Mouse (Mus musculus) spleen, adult 2 months (tissue): Measurements from ENCODE around the gene Ptpdc1. TPM values are rescaled to one million over a fixed set of nuclear protein-coding genes. Genes with fewer than 3 reads are reported as not detected.

Source experiments
- DNase-seq, 2 experiments: peaks; one replicate each; pipeline versions ENCODE4 v3.0.0 to v3.0.0-alpha.2; 2012 to 2021; ENCODE audit warnings: low spot score in 2 of 2, low read depth in 1 of 2
- H3K27ac ChIP-seq: fragments of 200-500 bp; 2 replicates; pipeline ENCODE4 v1.5.1; 2012; ENCODE audit warnings: low read length, inconsistent platforms; ENCODE audit not compliant: insufficient read depth
- H3K27me3 ChIP-seq: fragments of 200-500 bp; 2 replicates; pipeline ENCODE4 v1.6.1; 2012; ENCODE audit warnings: mild to moderate bottlenecking, moderate library complexity, low read length, inconsistent platforms; ENCODE audit not compliant: control insufficient read depth, insufficient read depth
- H3K36me3 ChIP-seq: fragments of 200-500 bp; 2 replicates; pipeline ENCODE4 v1.6.1; 2012; ENCODE audit warnings: mild to moderate bottlenecking, low read length, inconsistent platforms; ENCODE audit not compliant: control insufficient read depth, insufficient read depth
- H3K4me1 ChIP-seq: fragments of 200-500 bp; 2 replicates; pipeline ENCODE4 v1.6.1; 2011; ENCODE audit warnings: inconsistent platforms; ENCODE audit not compliant: control insufficient read depth, insufficient read depth, insufficient read length
- H3K4me3 ChIP-seq: fragments of 200-500 bp; 2 replicates; pipeline ENCODE4 v1.5.1; 2011; ENCODE audit warnings: mild to moderate bottlenecking, inconsistent platforms; ENCODE audit not compliant: insufficient read depth, insufficient read length; ENCODE audit errors: extremely low read depth
- CTCF ChIP-seq: fragments of 200-500 bp; IDR thresholded peaks from 2 replicates; pipeline ENCODE4 v1.5.1; 2011; ENCODE audit warnings: mild to moderate bottlenecking, inconsistent platforms; ENCODE audit not compliant: insufficient read depth, insufficient read length, insufficient replicate concordance; ENCODE audit errors: extremely low read depth
- POLR2A ChIP-seq: fragments of 200-500 bp; IDR thresholded peaks from 2 replicates; pipeline ENCODE4 v1.6.1; 2011; ENCODE audit warnings: low read depth, low read length, inconsistent platforms
- WGBS: fragments of 180-500 bp; shearing (Covaris S2); methylation state at CpG from one replicate; pipeline ENCODE4 v1.1.7; 2018; 5-methylcytosine and 5-hydroxymethylcytosine counted together
- polyA plus RNA-seq: library from polyadenylated mRNA; depleted of rRNA; stranded (reverse); fragments of >200 nt; gene quantifications from 2 replicates; pipeline ENCODE4 v1.2.3, GENCODE M21; 2012

Ptpdc1 gene
- polyA plus RNA-seq, 1 experiment: 0.79 TPM

GRCm38 (mm10) chr13:48660741-48661140 is 35.3 kb upstream of the Ptpdc1 start:
- H3K27ac ChIP-seq: no peak overlapping the region
- no peak overlapping the region for H3K4me3 ChIP-seq
- no peaks in the 10 kb centered on the region for H3K36me3 ChIP-seq
- H3K4me1 ChIP-seq: no peaks in the 10 kb centered on the region; the same call in 1 of the 2 replicates
- TF ChIP-seq CTCF: no peak
- no peak for TF ChIP-seq POLR2A
- peaks cover 34% of the 10 kb centered on the region for H3K27me3 ChIP-seq
- no peak for DNase-seq
- 25% methylated on average over 6 of the region's 6 CpGs for WGBS

GRCm38 (mm10) chr13:48660221-48660734 is 34.8 kb upstream of the Ptpdc1 start:
- TF ChIP-seq CTCF (no peak), POLR2A (no peak)
- WGBS: 7% methylated on average over 11 of the region's 11 CpGs
- Histone ChIP-seq H3K27ac (no peak overlapping the region), H3K27me3 (peaks cover 32% of the 10 kb centered on the region), H3K4me1 (no peaks in the 10 kb centered on the region; the same call in 1 of the 2 replicates), H3K36me3 (no peaks in the 10 kb centered on the region), H3K4me3 (no peak overlapping the region)
- no peak for DNase-seq

- Histone ChIP-seq H3K4me3 (no peak overlapping the region), H3K36me3 (no peaks in the 10 kb centered on the region), H3K27ac (no peak overlapping the region), H3K4me1 (no peaks in the 10 kb centered on the region; the same call in 1 of the 2 replicates), H3K27me3 (peaks cover 28% of the 10 kb centered on the region)
- 6% methylated on average over 38 of the region's 38 CpGs for WGBS
- no peak for TF ChIP-seq CTCF
- no peak for TF ChIP-seq POLR2A
- no peak for DNase-seq
Measured at GRCm38 (mm10) chr13:48659254-48660220, 34.1 kb upstream of the Ptpdc1 start.

GRCm38 (mm10) chr13:48658588-48659253 is 33.3 kb upstream of the Ptpdc1 start:
- no peak overlapping the region for H3K27ac ChIP-seq
- TF ChIP-seq CTCF (no peak), POLR2A (no peak)
- 5% methylated on average over 33 of the region's 33 CpGs for WGBS
- no peak overlapping the region for H3K4me3 ChIP-seq
- no peak for DNase-seq
- no peaks in the 10 kb centered on the region for H3K36me3 ChIP-seq
- peaks cover 25% of the 10 kb centered on the region for H3K27me3 ChIP-seq
- H3K4me1 ChIP-seq: no peaks in the 10 kb centered on the region; the same call in 1 of the 2 replicates

GRCm38 (mm10) chr13:48657791-48658190 is 32.3 kb upstream of the Ptpdc1 start:
- 13% methylated on average over 9 of the region's 9 CpGs for WGBS
- no peak for DNase-seq

GRCm38 (mm10) chr13:48655637-48656036 is 30.2 kb upstream of the Ptpdc1 start:
- no peak overlapping the region for H3K4me3 ChIP-seq
- 3% methylated on average over 8 of the region's 8 CpGs for WGBS
- no peak overlapping the region for H3K27ac ChIP-seq
- no peaks in the 10 kb centered on the region for H3K36me3 ChIP-seq
- peak in 1 of 2 experiments; percentile 7 for DNase-seq
- peaks cover 19% of the 10 kb centered on the region for H3K27me3 ChIP-seq
- H3K4me1 ChIP-seq: no peaks in the 10 kb centered on the region
- TF ChIP-seq POLR2A (no peak), CTCF (peak; percentile 23; the same call in 1 of the 2 replicates)

More at GRCm38 (mm10) chr13:48657791-48658190, 32.3 kb upstream of the Ptpdc1 start:
- Histone ChIP-seq H3K36me3 (no peaks in the 10 kb centered on the region), H3K4me3 (no peak overlapping the region), H3K4me1 (no peaks in the 10 kb centered on the region), H3K27me3 (peaks cover 20% of the 10 kb centered on the region), H3K27ac (no peak overlapping the region)
- TF ChIP-seq POLR2A (no peak), CTCF (no peak)
